Mouse (Mus musculus) spleen, adult 2 months (tissue): ENCODE results near the gene Ngdn.

Source experiments
- CTCF ChIP-seq: fragments of 200-500 bp; IDR thresholded peaks from 2 replicates; pipeline ENCODE4 v1.5.1; 2011; ENCODE audit warnings: mild to moderate bottlenecking, inconsistent platforms; ENCODE audit not compliant: insufficient read depth, insufficient read length, insufficient replicate concordance; ENCODE audit errors: extremely low read depth
- POLR2A ChIP-seq: fragments of 200-500 bp; IDR thresholded peaks from 2 replicates; pipeline ENCODE4 v1.6.1; 2011; ENCODE audit warnings: low read depth, low read length, inconsistent platforms

- TF ChIP-seq POLR2A (no peak), CTCF (no peak)
Measured at GRCm38 (mm10) chr14:55015767-55016111, 485 bp downstream of the Ngdn start.
